14 mouse cellular contexts compared by ENCODE assay signal in the genomic region with DNA sequence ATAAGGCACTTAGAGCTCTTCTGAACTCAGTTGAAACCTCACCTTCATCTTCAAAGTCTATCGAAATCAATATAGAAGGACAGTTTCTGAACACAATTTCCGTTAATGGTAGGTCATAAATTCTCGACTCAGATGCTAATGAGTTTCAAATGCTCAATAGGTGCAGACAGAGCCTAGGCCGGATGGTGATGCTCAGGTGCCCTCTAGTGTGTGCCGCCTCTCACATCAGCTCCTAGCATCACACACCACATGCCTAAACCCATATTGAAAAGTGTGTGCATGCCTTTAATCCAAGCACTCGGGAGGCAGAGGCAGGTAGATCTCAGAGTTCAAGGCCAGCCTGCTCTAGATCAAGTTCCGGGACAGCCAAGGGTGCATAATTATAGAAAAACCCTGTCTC. TPM values are rescaled to one million over a fixed set of nuclear protein-coding genes. Genes with fewer than 3 reads are reported as not detected.
DNase-seq lines count a peak whose midpoint lies in the region; ATAC-seq and TF ChIP-seq lines count a peak whose summit lies in the region.
"Had no signal": no experiment of that assay in that cellular context is flagged by ENCODE, and none has a peak within 500 bp of the region (broad histone marks: within the 10 kb centered on the region; RNA-seq: fewer than 3 reads in every experiment).

No protein-coding gene starts in this region.

- H3K4me2 ChIP-seq in forebrain, postnatal 0 days (ENCODE audit: low read depth): no peak overlapping the region
- H3K4me2 ChIP-seq in forebrain, embryonic 16.5 days (ENCODE audit: low read length): no peak overlapping the region
- H3K4me2 ChIP-seq: forebrain, embryonic 15.5 days; heart, embryonic 15.5 days; lung, embryonic 15.5 days had no signal

- H3K9me3 ChIP-seq in forebrain, postnatal 0 days (ENCODE audit: low read length): no peaks in the 10 kb centered on the region
- H3K9me3 ChIP-seq in forebrain, embryonic 16.5 days (ENCODE audit: control insufficient read depth, low read length): no peaks in the 10 kb centered on the region
- H3K9me3 ChIP-seq: forebrain, embryonic 15.5 days; heart, embryonic 15.5 days; lung, embryonic 15.5 days had no signal

- ATAC-seq in forebrain, postnatal 0 days: no peak
- ATAC-seq in forebrain, embryonic 16.5 days: no peak
- ATAC-seq: forebrain, embryonic 15.5 days had no signal

- no peaks in the 10 kb centered on the region for H3K36me3 ChIP-seq in forebrain, postnatal 0 days (ENCODE audit: insufficient read depth)
- H3K36me3 ChIP-seq in forebrain, embryonic 16.5 days (ENCODE audit: control insufficient read depth, insufficient read depth): no peaks in the 10 kb centered on the region
- H3K36me3 ChIP-seq: forebrain, embryonic 15.5 days; heart, embryonic 15.5 days; lung, embryonic 15.5 days had no signal

- intact Hi-C loops in left cerebral cortex, adult 2 months (cut with DNase I): no loop called here
- intact Hi-C loops in left cerebral cortex, postnatal 36 days (cut with DNase I): no loop called here

- no peak overlapping the region for H3K27ac ChIP-seq in forebrain, postnatal 0 days (ENCODE audit: low read depth, low read length)
- H3K27ac ChIP-seq in forebrain, embryonic 16.5 days (ENCODE audit: low read length): no peak overlapping the region
- no peak overlapping the region for H3K27ac ChIP-seq in left cerebral cortex, adult 2 months
- H3K27ac ChIP-seq: forebrain, embryonic 15.5 days; heart, embryonic 15.5 days; lung, embryonic 15.5 days had no signal

- H3K4me1 ChIP-seq in forebrain, postnatal 0 days (ENCODE audit: insufficient read depth): no peaks in the 10 kb centered on the region
- no peaks in the 10 kb centered on the region for H3K4me1 ChIP-seq in forebrain, embryonic 16.5 days (replicated peaks; ENCODE audit: control insufficient read depth, insufficient read depth, low read length)
- H3K4me1 ChIP-seq: forebrain, embryonic 15.5 days; heart, embryonic 15.5 days; lung, embryonic 15.5 days had no signal

- H3K9ac ChIP-seq in forebrain, postnatal 0 days: no peak overlapping the region
- no peak overlapping the region for H3K9ac ChIP-seq in forebrain, embryonic 16.5 days (replicated peaks; ENCODE audit: low read depth, low read length)
- H3K9ac ChIP-seq: forebrain, embryonic 15.5 days; heart, embryonic 15.5 days; lung, embryonic 15.5 days had no signal

- DNase-seq in forebrain, postnatal 0 days: no peak
- DNase-seq in left cerebral cortex, adult 2 months (ENCODE audit: extremely low spot score in 1 of 2, low spot score in 2 of 2): no peak
- DNase-seq in left cerebral cortex, postnatal 36 days (ENCODE audit: low spot score in 2 of 2): no peak
- peak; percentile 11 for DNase-seq in 416B (ENCODE audit: low read depth)
- DNase-seq in brain, adult 2 months (ENCODE audit: low read depth, low spot score): peak; percentile 45
- no peak for DNase-seq in ovary, adult 18-20 months (ENCODE audit: low spot score)
- no peak for DNase-seq in ovary, postnatal 14 days (ENCODE audit: low spot score)
- DNase-seq: adrenal gland, postnatal 25 days; right cerebral cortex, postnatal 14 days; thymus, adult 2 months had no signal

- no peak overlapping the region for H3K4me3 ChIP-seq in forebrain, postnatal 0 days (ENCODE audit: low read depth, low read length)
- no peak overlapping the region for H3K4me3 ChIP-seq in forebrain, embryonic 16.5 days (replicated peaks; ENCODE audit: low read length)
- no peak overlapping the region for H3K4me3 ChIP-seq in left cerebral cortex, adult 2 months
- H3K4me3 ChIP-seq: forebrain, embryonic 15.5 days; heart, embryonic 15.5 days; lung, embryonic 15.5 days had no signal

- 65% methylated on average over 7 of the region's 7 CpGs for WGBS in forebrain, postnatal 0 days
- 61% methylated on average over 7 of the region's 7 CpGs for WGBS in forebrain, embryonic 16.5 days

- TF ChIP-seq CTCF in forebrain, postnatal 0 days (IDR thresholded peaks at IDR 0.05; ENCODE audit: low read depth): peak; percentile 55
- peak; percentile 39 for TF ChIP-seq CTCF in left cerebral cortex, adult 2 months (IDR thresholded peaks at IDR 0.05)

- H3K27me3 ChIP-seq in forebrain, postnatal 0 days (ENCODE audit: insufficient read depth, low read length): no peaks in the 10 kb centered on the region
- H3K27me3 ChIP-seq in forebrain, embryonic 16.5 days (replicated peaks; ENCODE audit: control insufficient read depth, insufficient read depth, low read length): no peaks in the 10 kb centered on the region
- H3K27me3 ChIP-seq: forebrain, embryonic 15.5 days; heart, embryonic 15.5 days; lung, embryonic 15.5 days had no signal

RNA-seq across cellular contexts. Expression of a gene that starts 26.5 kb away (rescaled TPM):
- 0.46 and 1.0 TPM in 2 replicates for total RNA-seq in forebrain, postnatal 0 days (2014; rRNA removed)
- 0.53 and 1.1 TPM in 2 replicates for polyA plus RNA-seq in forebrain, postnatal 0 days (2015; fragmentation: Nextera tagmentation; extraction: Ambion mirVana)
- polyA plus RNA-seq in forebrain, embryonic 16.5 days (2015; fragmentation: Nextera tagmentation; extraction: Ambion mirVana): 0.15 and 0.20 TPM in 2 replicates
- total RNA-seq in left cerebral cortex, adult 2 months (2021): under 1 TPM; 0.61 to 0.68 TPM
- 1 to 10 TPM in 1 of 2 experiments, under 1 TPM in 1; 0.57 to 1.6 TPM for total RNA-seq in left cerebral cortex, postnatal 36 days (2021)
- polyA plus RNA-seq: heart, embryonic 15.5 days; thymus, adult 2 months had no signal

Comparison
In these comparisons a context has a peak if more than half of its experiments do, and no peak if none do; other contexts are left out.
1. DNase-seq: peak in 416B (single experiment) and brain, adult 2 months (single experiment); none in forebrain, postnatal 0 days (single experiment), left cerebral cortex, adult 2 months (0 of 2), left cerebral cortex, postnatal 36 days (0 of 2), ovary, adult 18-20 months (single experiment) and ovary, postnatal 14 days (single experiment).